Mouse (Mus musculus) inflammation-experienced regulatory T-cells, adult 6 months (primary cell): Measurements from ENCODE around the gene St8sia4. TPM values are rescaled to one million over a fixed set of nuclear protein-coding genes. Genes with fewer than 3 reads are reported as not detected.
A peak's percentile ranks its signal among the peaks of the same experiment; 100 is the strongest.
"Not testable (repeated sequence)": the region's sequence is repeated elsewhere in the genome, so short reads cannot be mapped to it uniquely, and the experiment has no call there.

Source experiments
- ATAC-seq: one replicate; pipeline ENCODE4 v1.8.0; 2017
- polyA plus RNA-seq, 3 experiments: library from polyadenylated mRNA; unstranded; fragments of 100-300 nt; shearing (Covaris generic); gene quantifications; one replicate each; pipeline ENCODE4 v1.2.1; 2017

Gene St8sia4
- polyA plus RNA-seq, 3 experiments from 2014 or later = 47.9 to 70.6 (median 53.5) TPM

GRCm38 (mm10) chr1:95591101-95591500 lies 76.3 kb downstream of the St8sia4 start:
- no peak for ATAC-seq

DNA sequence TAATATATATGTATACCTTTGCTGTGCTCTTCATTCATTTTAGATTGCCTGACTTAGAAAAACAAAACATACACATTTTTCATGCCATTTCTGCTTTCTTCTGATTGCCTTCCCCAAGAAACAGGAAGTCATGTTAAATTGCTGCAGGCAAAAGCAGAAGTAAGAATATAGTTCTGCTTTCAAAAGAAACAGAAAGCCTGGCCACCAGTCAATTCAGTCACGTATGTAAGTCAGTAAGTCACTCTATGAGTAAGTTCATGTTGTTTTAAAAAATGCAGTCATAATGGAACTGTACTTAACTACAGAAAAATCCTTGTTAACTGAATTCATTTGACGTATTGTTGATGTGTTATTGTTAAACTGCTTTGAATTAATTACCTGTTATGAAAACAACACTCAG lies 77.3 kb downstream of the St8sia4 start:
- peak; percentile 42 for ATAC-seq

DNA sequence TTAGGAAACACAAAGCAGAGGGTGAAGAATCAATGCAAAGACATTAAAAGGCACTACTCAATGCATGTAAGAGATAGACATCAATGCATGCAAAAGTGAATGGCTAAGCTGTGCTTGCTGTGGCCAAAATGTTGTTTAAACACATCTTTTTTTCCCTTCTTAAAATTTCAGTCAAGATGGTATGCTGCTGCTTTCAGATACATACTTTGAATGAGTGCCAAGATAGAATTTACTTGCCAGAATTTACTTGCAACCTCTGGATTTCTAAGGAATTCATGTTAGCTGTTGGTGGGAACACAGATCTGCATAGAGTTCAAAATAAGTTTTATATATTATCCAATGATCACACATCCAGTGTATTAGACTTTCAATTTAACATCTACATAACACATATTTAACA lies 77.9 kb downstream of the St8sia4 start:
- ATAC-seq = no peak

DNA sequence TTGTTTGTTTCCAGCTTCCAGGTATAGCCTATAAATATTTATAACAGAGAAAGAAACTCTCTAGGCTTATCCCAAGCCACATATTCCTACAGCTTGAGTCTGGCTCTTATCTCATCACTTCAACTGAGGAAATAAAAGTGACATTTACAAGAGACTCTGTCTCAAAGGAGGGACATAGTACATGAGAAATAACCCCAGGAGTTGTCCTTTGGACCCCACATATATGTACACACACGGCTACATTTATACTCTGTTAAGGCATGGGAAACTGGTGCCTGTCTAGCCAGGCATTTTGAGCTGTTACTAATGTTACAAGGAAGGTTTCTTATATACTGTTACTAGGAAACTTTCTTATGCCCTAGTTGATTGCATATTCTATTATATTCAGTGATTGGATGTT lies 84.1 kb downstream of the St8sia4 start:
- ATAC-seq = no peak

DNA sequence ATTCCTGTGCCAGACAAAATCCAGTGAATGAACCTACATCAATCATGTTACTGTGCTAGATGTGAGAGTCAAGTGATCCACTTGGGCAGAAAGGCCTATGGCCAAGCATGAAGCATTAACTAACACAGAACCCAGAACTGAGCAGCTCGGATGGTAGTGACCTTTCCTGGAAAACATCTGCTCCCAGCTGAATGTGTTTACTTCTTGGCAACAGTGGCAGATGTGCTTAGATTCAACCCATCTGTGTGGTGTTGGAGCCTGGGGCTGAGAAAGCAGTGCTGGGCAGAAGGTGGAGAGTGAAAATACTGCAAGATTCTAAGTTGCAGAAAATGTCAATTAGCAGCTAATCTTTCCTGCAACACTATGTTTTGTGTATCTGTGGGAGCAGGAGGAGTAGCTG lies 85.1 kb downstream of the St8sia4 start:
- no peak for ATAC-seq

GRCm38 (mm10) chr1:95572619-95573540 lies 94.5 kb downstream of the St8sia4 start:
- peak; percentile 71 for ATAC-seq

DNA sequence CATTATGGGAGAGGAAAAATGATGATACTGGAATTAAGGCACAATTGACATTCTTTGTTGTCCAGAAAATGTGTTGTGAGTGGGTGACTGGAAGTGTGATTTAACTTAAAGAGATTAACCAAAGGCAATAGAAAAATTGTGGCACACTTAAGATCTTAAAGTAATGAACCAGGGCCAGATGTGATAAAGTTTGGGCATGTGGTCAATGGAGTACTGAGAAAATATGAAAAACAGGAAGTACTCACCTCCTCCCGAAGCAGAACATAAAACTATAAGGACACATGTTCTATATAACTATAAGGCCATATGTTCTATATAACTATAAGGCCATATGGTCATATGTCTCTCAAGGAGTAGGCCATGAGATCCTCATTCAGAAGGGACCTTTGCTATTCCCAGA lies 96.3 kb downstream of the St8sia4 start:
- no peak for ATAC-seq

DNA sequence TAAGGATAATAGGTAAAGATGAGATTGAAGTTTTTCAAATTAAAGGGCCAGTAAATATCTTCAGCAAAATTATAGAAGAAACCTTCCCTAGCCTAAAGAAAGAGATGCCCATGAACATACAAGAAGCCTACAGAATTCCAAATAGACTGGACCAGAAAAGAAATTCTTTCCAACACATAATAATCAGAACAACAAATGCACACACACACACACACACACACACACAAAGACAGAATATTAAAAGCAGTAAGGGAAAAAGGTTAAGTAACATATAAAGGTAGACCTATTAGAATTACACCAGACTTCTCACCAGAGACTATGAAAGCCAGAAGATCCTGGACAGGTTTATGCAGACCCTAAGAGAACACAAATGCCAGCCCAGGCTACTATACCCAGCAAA lies 112.8 kb downstream of the St8sia4 start:
- not testable (repeated sequence) for ATAC-seq

- no peak for ATAC-seq
Observed at GRCm38 (mm10) chr1:95541460-95541859, 125.9 kb downstream of the St8sia4 start.
